10 mouse cellular contexts compared by ENCODE assay signal in genomic region chr13:78178771-78179170, GRCm38 (mm10). TPM values are rescaled to one million over a fixed set of nuclear protein-coding genes. Genes with fewer than 3 reads are reported as not detected.
DNase-seq lines count a peak whose midpoint lies in the region; ATAC-seq and TF ChIP-seq lines count a peak whose summit lies in the region.
"Had no signal": no experiment of that assay in that cellular context is flagged by ENCODE, and none has a peak within 500 bp of the region (broad histone marks: within the 10 kb centered on the region; RNA-seq: fewer than 3 reads in every experiment).

No protein-coding gene starts in this region.

- peak overlapping the region; percentile 56; the same call in 1 of the 2 replicates for H3K4me2 ChIP-seq in heart, embryonic 15.5 days
- peak overlapping the region; percentile 61; the same call in 1 of the 2 replicates for H3K4me2 ChIP-seq in embryonic facial prominence, embryonic 11.5 days (ENCODE audit: low read depth, low read length)
- H3K4me2 ChIP-seq in hindbrain, embryonic 11.5 days (replicated peaks; ENCODE audit: low read depth, low read length) = peak overlapping the region; percentile 58
- H3K4me2 ChIP-seq in midbrain, postnatal 0 days (ENCODE audit: low read depth, low read length, poor library complexity, severe bottlenecking) = no peak overlapping the region; the same call in 1 of the 2 replicates

- ATAC-seq in heart, embryonic 15.5 days (replicated peaks; ENCODE audit: insufficient number of reproducible peaks, insufficient read depth, low FRiP score, low read depth) = no peak
- no peak for ATAC-seq in embryonic facial prominence, embryonic 11.5 days (replicated peaks; ENCODE audit: insufficient number of reproducible peaks, low FRiP score, low TSS enrichment, low read depth)
- no peak for ATAC-seq in hindbrain, embryonic 11.5 days (ENCODE audit: low FRiP score)
- ATAC-seq in midbrain, postnatal 0 days (ENCODE audit: low FRiP score) = no peak

- 12% methylated on average over 5 of the region's 5 CpGs for WGBS in heart, embryonic 15.5 days
- WGBS in embryonic facial prominence, embryonic 11.5 days = 11% methylated on average over 5 of the region's 5 CpGs
- whole genome bisulfite sequencing in hindbrain, embryonic 11.5 days = 4% methylated on average over 5 of the region's 5 CpGs
- WGBS in midbrain, postnatal 0 days = 19% methylated on average over 5 of the region's 5 CpGs

- H3K27me3 ChIP-seq in heart, embryonic 15.5 days = peaks cover 96% of the 10 kb centered on the region
- peaks cover 12% of the 10 kb centered on the region; the same call in 1 of the 2 replicates for H3K27me3 ChIP-seq in embryonic facial prominence, embryonic 11.5 days (ENCODE audit: control insufficient read depth, insufficient read depth, low read length)
- H3K27me3 ChIP-seq in hindbrain, embryonic 11.5 days (ENCODE audit: control insufficient read depth, insufficient read depth, low read length) = peaks cover 5% of the 10 kb centered on the region; the same call in 1 of the 2 replicates
- peaks cover 41% of the 10 kb centered on the region for H3K27me3 ChIP-seq in midbrain, postnatal 0 days (ENCODE audit: insufficient read depth, low read length)

- no peak overlapping the region for H3K27ac ChIP-seq in heart, embryonic 15.5 days
- H3K27ac ChIP-seq in embryonic facial prominence, embryonic 11.5 days (replicated peaks; ENCODE audit: low read depth, low read length) = no peak overlapping the region
- H3K27ac ChIP-seq in hindbrain, embryonic 11.5 days (ENCODE audit: low read depth, low read length) = peak overlapping the region; percentile 91
- H3K27ac ChIP-seq in midbrain, postnatal 0 days (ENCODE audit: low read depth, low read length) = peak overlapping the region; percentile 65
- H3K27ac ChIP-seq: limb, embryonic 12.5 days had no signal

- no peaks in the 10 kb centered on the region for H3K36me3 ChIP-seq in heart, embryonic 15.5 days
- H3K36me3 ChIP-seq in embryonic facial prominence, embryonic 11.5 days (replicated peaks; ENCODE audit: control insufficient read depth, insufficient read depth, low read depth, low read length) = no peaks in the 10 kb centered on the region
- no peaks in the 10 kb centered on the region for H3K36me3 ChIP-seq in hindbrain, embryonic 11.5 days (ENCODE audit: control insufficient read depth, insufficient read depth, low read length)
- no peaks in the 10 kb centered on the region for H3K36me3 ChIP-seq in midbrain, postnatal 0 days (ENCODE audit: insufficient read depth, low read length)
- H3K36me3 ChIP-seq: limb, embryonic 12.5 days had no signal

- DNase-seq in heart, adult 18-20 months = no peak
- peak; percentile 2 for DNase-seq in embryonic facial prominence, embryonic 11.5 days (ENCODE audit: low spot score)
- DNase-seq in hindbrain, embryonic 11.5 days (ENCODE audit: low spot score) = no peak
- no peak for DNase-seq in midbrain, postnatal 0 days (ENCODE audit: low spot score)
- no peak for DNase-seq in gastrocnemius, postnatal 4 days (ENCODE audit: low spot score in 2 of 2)
- DNase-seq in thymus, postnatal 0 days (ENCODE audit: low spot score) = no peak
- DNase-seq in thymus, postnatal 10 days (ENCODE audit: low spot score in 2 of 2) = no peak
- DNase-seq: heart, postnatal 14 days had no signal

- H3K4me1 ChIP-seq in heart, embryonic 15.5 days (replicated peaks) = peaks cover 20% of the 10 kb centered on the region
- H3K4me1 ChIP-seq in embryonic facial prominence, embryonic 11.5 days (ENCODE audit: control insufficient read depth, insufficient read depth, low read length) = no peaks in the 10 kb centered on the region
- H3K4me1 ChIP-seq in hindbrain, embryonic 11.5 days (replicated peaks; ENCODE audit: control insufficient read depth, insufficient read depth, low read length) = no peaks in the 10 kb centered on the region
- 0 out of 2 replicates have a peak, but pooled peaks cover 4% of the 10 kb centered on the region for H3K4me1 ChIP-seq in midbrain, postnatal 0 days (ENCODE audit: insufficient read depth, low read length)

- H3K9me3 ChIP-seq in heart, embryonic 15.5 days (replicated peaks) = no peaks in the 10 kb centered on the region
- H3K9me3 ChIP-seq in embryonic facial prominence, embryonic 11.5 days (replicated peaks; ENCODE audit: control insufficient read depth, low read length) = no peaks in the 10 kb centered on the region
- no peaks in the 10 kb centered on the region for H3K9me3 ChIP-seq in hindbrain, embryonic 11.5 days (ENCODE audit: control insufficient read depth, low read length)
- H3K9me3 ChIP-seq in midbrain, postnatal 0 days (ENCODE audit: low read length) = no peaks in the 10 kb centered on the region
- H3K9me3 ChIP-seq: limb, embryonic 12.5 days had no signal

- no peak overlapping the region for H3K9ac ChIP-seq in heart, embryonic 15.5 days
- no peak overlapping the region for H3K9ac ChIP-seq in embryonic facial prominence, embryonic 11.5 days (replicated peaks; ENCODE audit: low read length)
- peak overlapping the region; percentile 71 for H3K9ac ChIP-seq in hindbrain, embryonic 11.5 days (ENCODE audit: low read depth, low read length)
- no peak overlapping the region for H3K9ac ChIP-seq in midbrain, postnatal 0 days (replicated peaks; ENCODE audit: low read length, poor library complexity, severe bottlenecking)
- H3K9ac ChIP-seq: limb, embryonic 12.5 days had no signal

- TF ChIP-seq CTCF in midbrain, postnatal 0 days (IDR thresholded peaks at IDR 0.05) = no peak

- H3K4me3 ChIP-seq in heart, embryonic 15.5 days = peak overlapping the region; percentile 39; the same call in 1 of the 2 replicates
- peak overlapping the region; percentile 30; the same call in 1 of the 2 replicates for H3K4me3 ChIP-seq in embryonic facial prominence, embryonic 11.5 days (ENCODE audit: low read depth, low read length)
- peak overlapping the region; percentile 37 for H3K4me3 ChIP-seq in hindbrain, embryonic 11.5 days (ENCODE audit: low read depth, low read length)
- peak overlapping the region; percentile 35; the same call in 1 of the 2 replicates for H3K4me3 ChIP-seq in midbrain, postnatal 0 days (ENCODE audit: low read depth, low read length)

RNA-seq across cellular contexts. Expression of gene Nr2f1, which starts 20.8 kb away (rescaled TPM):
- 3.2 and 4.5 TPM in 2 replicates for polyA plus RNA-seq in heart, embryonic 15.5 days (2015; fragmentation: Nextera tagmentation; extraction: Ambion mirVana)
- 1 to 10 TPM; 2.1 to 2.6 TPM for total RNA-seq in heart, adult 18-20 months (2021)
- polyA plus RNA-seq in embryonic facial prominence, embryonic 11.5 days (2014; fragmentation: Nextera tagmentation; extraction: Ambion mirVana) = 56.1 and 57.3 TPM in 2 replicates
- polyA plus RNA-seq in hindbrain, embryonic 11.5 days (2014; fragmentation: Nextera tagmentation; extraction: Ambion mirVana) = 82.8 and 97.2 TPM in 2 replicates
- total RNA-seq in midbrain, postnatal 0 days (2014; rRNA removed) = 163 and 184 TPM in 2 replicates
- polyA plus RNA-seq in midbrain, postnatal 0 days (2015; fragmentation: Nextera tagmentation; extraction: Ambion mirVana) = 46.4 and 55.5 TPM in 2 replicates
- total RNA-seq in gastrocnemius, postnatal 4 days (2021) = 1 to 10 TPM; 3.0 to 3.5 TPM
- polyA plus RNA-seq in thymus, postnatal 0 days (2015; fragmentation: Nextera tagmentation; extraction: Ambion mirVana) = 1.1 and 1.5 TPM in 2 replicates

Comparison
In these comparisons a context has a peak if more than half of its experiments do, and no peak if none do; other contexts are left out.
1. H3K27ac ChIP-seq: peak in hindbrain, embryonic 11.5 days (single experiment) and midbrain, postnatal 0 days (single experiment); none in heart, embryonic 15.5 days (single experiment) and embryonic facial prominence, embryonic 11.5 days (single experiment).
2. Peak in every context shown above with its lines, with median percentiles within 50 percentile points of each other: H3K4me3 ChIP-seq.